Mouse (Mus musculus): ENCODE measurements around the gene Nfyb.

Nfyb gene

DNA sequence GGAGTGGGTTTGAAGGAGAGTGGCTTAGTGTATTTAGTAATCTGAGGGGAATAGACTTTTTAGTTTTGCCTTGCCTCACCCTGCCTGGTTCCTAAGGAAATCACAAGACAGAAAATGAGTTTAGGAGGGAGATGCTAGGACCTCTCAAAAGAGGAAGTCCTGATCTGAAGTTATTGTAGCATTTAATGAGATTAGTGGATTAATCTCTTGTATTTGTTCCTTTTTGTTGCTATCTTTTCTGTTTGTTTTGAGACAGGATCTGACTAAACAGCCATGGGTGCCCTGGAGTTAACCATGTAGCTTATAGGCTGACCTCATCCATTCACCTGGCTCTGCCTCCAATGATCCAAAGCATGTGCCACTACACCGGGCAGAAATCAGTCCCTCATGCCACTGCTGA is 21.4 kb downstream of the Nfyb start:
- DNase-seq = no peak

DNA sequence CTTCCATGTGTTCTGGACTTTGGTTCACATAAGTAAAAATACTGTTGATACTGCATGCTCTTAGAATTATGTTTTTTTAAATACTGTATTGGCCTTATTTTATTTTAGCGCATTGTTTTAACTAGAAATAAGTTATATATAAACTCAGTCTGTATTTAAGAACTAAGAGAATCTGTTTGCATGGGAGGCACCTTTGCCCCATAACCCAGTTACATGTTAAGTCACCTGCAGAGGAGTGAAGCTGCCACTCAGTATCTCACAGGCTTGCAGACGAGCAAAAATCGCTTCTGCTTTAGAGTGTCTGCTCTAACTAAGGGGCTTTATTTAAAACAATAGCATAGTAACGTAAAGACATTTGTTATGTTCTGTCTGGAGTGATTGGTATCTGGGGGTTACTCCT is 22.1 kb downstream of the Nfyb start:
- DNase-seq = no peak

DNA sequence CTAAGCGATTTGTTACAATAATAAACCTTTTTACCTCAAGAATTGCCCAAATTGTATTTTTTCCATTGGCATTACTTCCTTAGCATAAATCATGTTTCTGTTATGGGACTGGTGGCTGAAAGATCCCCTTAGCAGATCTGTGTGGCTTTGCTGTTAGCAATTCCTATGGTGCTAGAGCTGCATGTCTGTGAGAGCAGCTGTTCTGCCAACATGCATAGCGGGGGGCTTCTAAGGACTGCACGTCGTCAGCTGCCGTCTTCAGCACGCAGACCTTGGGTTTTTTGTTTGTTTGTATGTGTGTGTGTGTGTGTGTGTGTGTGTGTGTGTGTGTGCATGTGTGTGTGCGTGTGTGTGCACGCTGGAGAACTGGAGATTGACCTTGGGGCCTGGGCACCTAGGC is 22.6 kb downstream of the Nfyb start:
- DNase-seq = no peak

DNA sequence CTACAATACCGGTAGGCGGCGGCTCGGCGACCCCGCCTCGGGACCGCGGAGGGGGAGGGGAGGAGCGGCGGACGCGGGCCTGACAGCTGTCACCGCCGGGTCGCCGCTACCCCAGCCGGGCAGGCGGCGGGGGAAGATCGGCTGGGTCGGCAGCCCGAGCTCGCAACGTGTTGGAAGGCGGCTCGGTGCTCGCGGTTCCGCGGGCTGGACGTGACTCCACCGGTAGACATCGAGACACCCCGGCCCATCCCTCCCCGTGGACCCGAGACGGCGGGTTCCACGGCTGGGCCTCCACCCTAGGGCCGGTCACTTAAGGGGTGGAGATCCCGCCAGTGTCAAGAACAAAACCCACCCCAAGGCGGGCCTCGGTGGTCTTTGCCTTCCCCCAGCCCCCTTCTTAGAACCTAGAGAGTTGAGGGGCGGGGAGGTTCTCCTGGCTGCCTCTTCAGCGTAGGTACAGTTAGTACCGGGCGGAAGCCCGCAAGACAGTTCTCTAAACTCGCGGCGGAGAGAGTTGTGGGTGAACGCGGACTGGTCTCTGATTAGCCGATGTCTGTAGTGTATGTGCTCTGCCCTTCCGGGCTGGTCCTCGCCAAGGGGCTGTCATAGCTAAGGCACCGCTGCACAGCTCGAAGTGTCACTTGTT is 64.5 kb downstream of the Nfyb start:
- DNase-seq = peak; percentile 21

DNA sequence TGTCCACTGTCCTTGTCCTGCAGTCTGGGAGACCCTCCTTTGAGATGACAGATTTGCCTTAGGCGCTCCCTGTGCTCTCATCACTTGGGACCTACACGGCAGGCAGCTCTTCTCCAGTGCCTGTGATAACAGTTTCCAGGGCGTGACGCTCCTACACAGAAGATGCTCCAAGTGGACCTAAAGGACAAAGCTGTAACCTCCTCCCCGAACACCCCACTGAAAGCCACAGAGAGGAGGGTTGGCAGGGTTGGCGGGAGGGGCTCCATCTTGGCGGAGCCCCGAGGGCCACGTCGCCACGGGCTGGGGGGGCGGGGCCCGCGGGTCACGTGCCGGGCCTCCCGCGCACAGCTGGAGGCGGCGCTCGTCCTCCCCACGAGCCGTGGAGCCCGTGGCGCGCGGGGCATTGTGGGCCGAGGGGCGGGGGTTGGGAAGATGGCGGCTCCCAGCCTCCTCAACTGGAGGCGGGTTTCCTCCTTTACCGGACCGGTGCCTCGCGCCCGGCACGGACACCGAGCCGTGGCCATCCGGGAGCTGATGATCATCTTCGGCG is 65.2 kb downstream of the Nfyb start:
- peak; percentile 90 for DNase-seq

Data from lung, postnatal 14 days (tissue).